Mouse (Mus musculus) limb, embryonic 13.5 days (tissue): ENCODE measurements around the gene Scarb1. TPM values are rescaled to one million over a fixed set of nuclear protein-coding genes. Genes with fewer than 3 reads are reported as not detected.

Experiments
- ATAC-seq: fragments of 200-750 bp; cut with Nextera tagmentation; 2 replicates; pipeline ENCODE4 v1.8.0; 2017; ENCODE audit warnings: low read depth, moderate number of reproducible peaks, moderate TSS enrichment; ENCODE audit not compliant: low FRiP score
- H3K27ac ChIP-seq: fragments of 300-500 bp; sonication (generic); 2 replicates; pipeline ENCODE4 v1.5.1; 2015; ENCODE audit warnings: inconsistent platforms, mild to moderate bottlenecking, moderate library complexity
- H3K27me3 ChIP-seq: fragments of 300-500 bp; sonication (generic); 2 replicates; pipeline ENCODE4 v1.6.1; 2015; ENCODE audit warnings: mild to moderate bottlenecking, inconsistent platforms
- H3K36me3 ChIP-seq: fragments of 300-500 bp; sonication (generic); 2 replicates; pipeline ENCODE4 v1.6.1; 2015; ENCODE audit warnings: inconsistent platforms, mild to moderate bottlenecking, moderate library complexity
- H3K4me1 ChIP-seq: fragments of 300-500 bp; sonication (generic); 2 replicates; pipeline ENCODE4 v1.6.1; 2015; ENCODE audit warnings: inconsistent platforms
- H3K4me2 ChIP-seq: fragments of 300-500 bp; sonication (generic); replicated peaks from 2 replicates; pipeline ENCODE4 v1.6.1; 2015; ENCODE audit warnings: inconsistent platforms, mild to moderate bottlenecking, moderate library complexity
- H3K4me3 ChIP-seq: fragments of 300-500 bp; sonication (generic); 2 replicates; pipeline ENCODE4 v1.5.1; 2015; ENCODE audit warnings: moderate library complexity, mild to moderate bottlenecking, inconsistent platforms
- H3K9ac ChIP-seq: fragments of 300-500 bp; sonication (generic); 2 replicates; pipeline ENCODE4 v1.6.1; 2015; ENCODE audit warnings: mild to moderate bottlenecking, inconsistent platforms
- H3K9me3 ChIP-seq: fragments of 300-500 bp; sonication (generic); 2 replicates; pipeline ENCODE4 v1.6.1; 2016; ENCODE audit warnings: inconsistent platforms
- WGBS: fragments of 180-500 bp; shearing (Covaris S2); methylation state at CpG from one replicate; pipeline ENCODE4 v1.1.7; 2015; 5-methylcytosine and 5-hydroxymethylcytosine counted together
- polyA plus RNA-seq: library from polyadenylated mRNA; unstranded; fragments of >200 nt; fragmentation: Nextera tagmentation; extraction: Ambion mirVana; gene quantifications from 2 replicates; pipeline ENCODE4 v1.2.1, GENCODE M21; 2015

The Scarb1 gene
- polyA plus RNA-seq, 1 experiment from 2014 or later: 44.4 TPM

DNA sequence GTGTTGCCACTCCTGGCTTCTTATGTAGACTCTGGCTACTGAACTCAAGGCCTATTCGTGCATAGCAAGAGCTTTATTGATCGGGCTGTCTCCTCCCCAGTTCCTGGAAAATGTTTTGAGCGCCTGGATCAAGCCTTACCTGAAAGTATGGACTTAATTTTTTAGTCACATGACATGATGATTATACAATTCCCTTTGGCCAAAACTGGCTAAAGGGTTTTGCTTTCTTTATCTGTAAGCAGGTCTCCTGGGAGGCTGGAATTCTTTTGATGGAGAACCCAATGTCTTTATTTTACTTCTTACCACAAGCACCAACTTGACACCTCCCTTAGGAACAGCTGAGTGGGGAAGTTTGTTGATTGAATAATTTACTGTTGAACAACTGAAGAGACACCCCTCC lies 87.4 kb downstream of the Scarb1 start:
- no peak overlapping the region for H3K4me3 ChIP-seq
- H3K9me3 ChIP-seq: no peaks in the 10 kb centered on the region; the same call in 1 of the 2 replicates
- no peak overlapping the region for H3K4me2 ChIP-seq
- ATAC-seq: no peak
- 0 out of 2 replicates have a peak, but pooled peaks cover 4% of the 10 kb centered on the region for H3K4me1 ChIP-seq
- H3K27me3 ChIP-seq: no peaks in the 10 kb centered on the region
- H3K36me3 ChIP-seq: no peaks in the 10 kb centered on the region
- no peak overlapping the region for H3K27ac ChIP-seq
- WGBS: 88% methylated on average over 3 of the region's 3 CpGs
- H3K9ac ChIP-seq: no peak overlapping the region

DNA sequence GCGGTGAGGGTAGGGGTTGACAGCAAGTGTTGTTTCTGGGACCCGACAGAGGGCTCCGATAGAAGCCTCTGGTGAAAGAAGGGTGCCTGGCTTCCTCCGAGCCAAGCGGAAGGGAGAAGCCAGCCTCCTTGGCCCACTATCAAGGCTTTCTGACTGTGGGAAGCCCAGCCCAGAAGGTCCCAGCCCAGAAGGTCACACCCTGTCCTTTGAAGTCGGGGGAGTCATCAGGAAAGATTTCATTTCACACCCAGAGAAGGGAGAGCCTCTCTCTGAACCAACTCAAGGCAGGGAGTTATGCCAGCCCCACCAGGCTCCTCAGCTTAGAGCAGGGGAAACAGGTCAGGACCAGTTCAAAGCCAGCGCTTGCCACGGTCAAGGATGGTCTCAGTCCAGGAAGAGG lies 88.2 kb downstream of the Scarb1 start:
- H3K27me3 ChIP-seq: no peaks in the 10 kb centered on the region
- no peaks in the 10 kb centered on the region for H3K36me3 ChIP-seq
- WGBS: 70% methylated on average over 8 of the region's 8 CpGs
- no peaks in the 10 kb centered on the region; the same call in 1 of the 2 replicates for H3K9me3 ChIP-seq
- H3K9ac ChIP-seq: no peak overlapping the region
- no peak for ATAC-seq
- no peak overlapping the region for H3K4me2 ChIP-seq
- no peak overlapping the region for H3K27ac ChIP-seq
- 0 out of 2 replicates have a peak, but pooled peaks cover 4% of the 10 kb centered on the region for H3K4me1 ChIP-seq
- no peak overlapping the region for H3K4me3 ChIP-seq

DNA sequence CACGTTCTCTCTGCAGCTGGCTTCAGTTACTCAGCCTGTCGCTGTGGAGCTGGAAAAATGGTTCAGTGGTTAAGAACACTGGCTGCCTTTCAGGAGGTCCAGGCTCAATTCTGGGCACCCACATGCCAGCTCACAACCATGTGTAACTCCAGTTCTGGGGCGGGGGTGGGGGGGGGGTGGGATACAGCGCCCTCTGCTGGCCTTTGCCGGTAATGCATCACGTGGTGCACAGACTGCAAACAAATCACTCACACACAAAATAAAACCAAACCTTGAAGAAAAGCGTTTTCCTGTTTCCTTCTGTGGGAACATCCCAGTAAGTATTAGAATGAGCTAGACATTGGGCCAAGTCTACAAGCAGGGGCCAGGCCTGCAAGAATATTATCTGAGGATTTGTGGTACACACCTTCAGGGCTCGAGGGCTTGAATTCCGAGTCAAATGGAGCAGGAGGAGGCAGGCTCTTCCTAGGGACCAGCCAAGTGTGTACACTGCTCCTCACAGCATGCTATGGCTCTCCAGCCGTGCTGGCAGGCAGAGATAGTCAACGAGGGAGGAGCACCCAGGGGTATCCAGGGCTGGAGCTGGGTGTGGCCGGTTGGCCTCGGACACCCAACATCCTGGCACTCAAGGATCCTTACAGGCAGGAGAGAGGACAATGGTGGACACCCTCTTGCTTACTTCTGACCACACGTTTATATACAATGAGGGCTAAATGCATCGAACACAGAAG lies 88.8 kb downstream of the Scarb1 start:
- Histone ChIP-seq H3K4me3 (no peak overlapping the region), H3K4me1 (0 out of 2 replicates have a peak, but pooled peaks cover 4% of the 10 kb centered on the region), H3K9me3 (no peaks in the 10 kb centered on the region; the same call in 1 of the 2 replicates), H3K4me2 (no peak overlapping the region), H3K27me3 (no peaks in the 10 kb centered on the region), H3K36me3 (no peaks in the 10 kb centered on the region), H3K27ac (no peak overlapping the region), H3K9ac (no peak overlapping the region)
- ATAC-seq: no peak
- 58% methylated on average over 15 of the region's 15 CpGs for WGBS

DNA sequence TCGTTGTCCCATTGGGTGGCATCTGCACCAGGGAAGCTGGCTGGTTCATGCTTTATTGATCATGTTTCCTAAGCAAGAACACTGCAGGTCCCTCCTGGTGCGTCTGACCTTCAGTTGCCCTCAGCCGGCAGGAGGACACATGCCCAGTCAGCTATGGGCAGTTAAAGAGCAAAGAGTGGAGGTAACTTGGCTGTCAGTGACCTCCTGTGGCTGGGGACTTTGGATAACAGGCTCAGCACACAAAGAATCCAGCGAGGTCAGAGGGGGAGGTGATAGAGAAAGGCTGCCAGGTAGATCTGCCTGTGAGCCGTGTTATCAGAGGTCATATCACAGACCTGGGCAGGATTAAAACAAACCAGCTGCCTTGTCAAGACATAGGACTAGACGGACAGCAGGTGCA lies 91.7 kb downstream of the Scarb1 start:
- Histone ChIP-seq H3K27ac (no peak overlapping the region), H3K36me3 (no peaks in the 10 kb centered on the region), H3K4me2 (no peak overlapping the region), H3K27me3 (no peaks in the 10 kb centered on the region), H3K9me3 (no peaks in the 10 kb centered on the region), H3K4me3 (no peak overlapping the region), H3K9ac (no peak overlapping the region), H3K4me1 (peaks cover 24% of the 10 kb centered on the region)
- WGBS: 38% methylated on average over 6 of the region's 6 CpGs
- ATAC-seq: no peak

DNA sequence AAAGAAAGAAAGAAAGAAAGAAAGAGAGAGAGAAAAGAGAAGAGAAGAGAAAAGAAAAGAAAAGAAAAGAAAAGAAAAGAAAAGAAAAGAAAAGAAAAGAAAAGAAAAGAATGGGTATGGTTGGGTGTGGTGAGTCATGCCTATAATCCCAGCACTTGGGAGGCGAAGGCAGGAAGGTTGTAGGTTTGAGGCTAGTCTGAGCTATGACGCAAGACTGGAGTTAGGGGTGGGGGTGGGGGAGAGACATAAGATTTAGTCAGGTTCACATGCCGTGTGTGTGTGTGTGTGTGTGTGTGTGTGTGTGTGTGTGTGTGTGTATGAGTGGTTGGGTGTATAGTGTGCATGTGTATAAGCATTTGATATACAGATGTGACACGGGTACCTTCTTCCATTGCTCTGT lies 94.2 kb downstream of the Scarb1 start:
- 90% methylated on average over 4 of the region's 4 CpGs for WGBS

DNA sequence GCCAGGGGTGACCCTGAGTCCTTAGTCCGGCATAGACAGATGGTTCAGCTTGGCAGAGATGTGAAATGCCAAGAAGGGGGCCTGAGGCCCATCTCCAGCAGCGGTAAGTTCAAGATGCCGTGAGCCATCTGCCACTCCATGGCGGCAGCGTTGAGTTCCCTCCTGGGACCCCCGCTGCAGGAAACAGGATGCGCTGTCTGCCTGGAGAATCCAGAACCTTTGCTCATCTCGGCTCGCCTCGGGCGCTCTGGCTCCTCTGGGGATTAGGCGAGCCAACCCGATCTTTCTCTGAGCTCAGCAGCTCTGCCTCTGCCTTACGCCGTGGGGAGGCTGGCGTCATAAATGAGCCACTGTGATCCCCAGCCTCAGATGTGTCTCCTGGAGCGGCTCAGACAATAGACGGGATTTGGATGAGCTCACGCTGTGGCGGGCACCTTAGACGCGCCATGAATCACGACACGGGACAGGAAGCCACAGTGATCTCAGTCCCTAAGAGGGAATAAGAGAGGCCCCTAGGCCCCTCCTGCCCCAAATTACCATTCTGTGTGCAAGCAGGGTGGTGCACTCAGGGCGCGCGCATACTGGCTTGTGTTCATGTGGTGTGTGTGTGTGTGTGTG lies 95.3 kb downstream of the Scarb1 start:
- no peaks in the 10 kb centered on the region for H3K9me3 ChIP-seq
- WGBS: 2% methylated on average over 27 of the region's 27 CpGs
- H3K9ac ChIP-seq: peak overlapping the region; percentile 67
- H3K27ac ChIP-seq: peak overlapping the region; percentile 52; the same call in 1 of the 2 replicates
- peak overlapping the region; percentile 71 for H3K4me2 ChIP-seq
- no peaks in the 10 kb centered on the region for H3K36me3 ChIP-seq
- peak; percentile 67 for ATAC-seq
- H3K27me3 ChIP-seq: no peaks in the 10 kb centered on the region
- peak overlapping the region; percentile 42 for H3K4me3 ChIP-seq
- H3K4me1 ChIP-seq: peaks cover 31% of the 10 kb centered on the region

More for the DNA sequence above, 94.2 kb downstream of the Scarb1 start:
- H3K4me3 ChIP-seq: no peak overlapping the region
- no peak for ATAC-seq
- H3K9me3 ChIP-seq: no peaks in the 10 kb centered on the region
- no peaks in the 10 kb centered on the region for H3K36me3 ChIP-seq
- no peak overlapping the region for H3K27ac ChIP-seq
- no peaks in the 10 kb centered on the region for H3K27me3 ChIP-seq
- peaks cover 26% of the 10 kb centered on the region for H3K4me1 ChIP-seq
- H3K9ac ChIP-seq: no peak overlapping the region
- no peak overlapping the region for H3K4me2 ChIP-seq

DNA sequence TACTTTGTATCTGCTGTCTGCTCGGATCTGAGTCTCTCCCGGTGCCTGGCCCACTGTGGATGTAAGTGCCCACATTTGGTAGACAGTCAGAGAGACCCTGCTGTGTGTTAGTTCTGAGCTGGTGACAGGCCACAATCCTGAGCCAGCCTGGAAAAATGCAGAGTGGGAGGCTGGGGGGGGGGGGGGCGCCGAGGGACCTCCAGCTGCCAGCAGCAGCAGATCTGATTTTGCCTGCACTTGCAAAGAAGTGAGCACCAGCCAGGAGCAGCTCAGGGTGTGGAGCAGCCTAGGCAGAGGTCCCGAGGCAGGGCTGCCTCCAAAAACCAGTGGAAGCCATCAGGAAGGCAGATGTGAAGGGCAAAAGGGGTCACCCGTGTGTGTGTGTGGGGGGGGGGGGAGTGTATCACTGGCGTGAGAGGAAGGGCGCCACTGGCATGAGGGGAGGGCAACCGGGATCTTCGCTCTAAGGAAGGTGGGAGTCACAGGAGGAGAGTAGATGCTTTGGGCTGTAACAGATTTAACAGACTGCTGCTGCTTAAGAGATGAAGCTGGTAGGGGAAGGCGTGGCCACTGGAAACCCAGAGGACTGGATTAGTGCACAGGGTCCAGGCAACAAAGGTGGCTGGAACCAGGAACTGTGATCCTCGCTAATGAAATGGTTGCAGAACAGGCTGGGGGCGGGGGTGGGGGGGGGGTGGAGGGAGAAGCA lies 95.9 kb downstream of the Scarb1 start:
- peak overlapping the region; percentile 61; the same call in 1 of the 2 replicates for H3K27ac ChIP-seq
- H3K4me2 ChIP-seq: peak overlapping the region; percentile 71
- WGBS: 11% methylated on average over 13 of the region's 13 CpGs
- H3K4me1 ChIP-seq: peaks cover 31% of the 10 kb centered on the region
- no peaks in the 10 kb centered on the region for H3K9me3 ChIP-seq
- H3K4me3 ChIP-seq: peak overlapping the region; percentile 42
- peak; percentile 43 for ATAC-seq
- no peaks in the 10 kb centered on the region for H3K36me3 ChIP-seq
- no peaks in the 10 kb centered on the region for H3K27me3 ChIP-seq
- H3K9ac ChIP-seq: peak overlapping the region; percentile 19; the same call in 1 of the 2 replicates

DNA sequence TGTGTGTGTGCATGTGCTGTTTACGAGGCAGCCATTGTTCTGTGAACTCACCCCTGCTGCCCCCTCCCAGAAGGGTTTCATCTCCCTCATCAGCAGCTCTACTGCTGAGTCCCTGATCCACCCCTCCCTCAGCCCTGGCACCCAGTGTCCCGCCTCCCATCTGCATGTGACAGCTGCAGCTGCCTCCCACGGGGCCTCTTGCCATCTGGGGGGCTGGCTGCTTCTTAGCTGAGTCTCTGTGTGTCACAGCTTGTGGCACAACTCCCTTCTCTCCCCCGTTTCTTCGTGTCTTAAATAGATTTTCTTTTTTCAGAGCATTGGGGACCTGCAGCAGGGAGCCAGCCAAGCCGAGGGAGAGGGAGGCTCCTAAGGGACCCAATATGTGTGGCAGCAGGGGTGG lies 97.0 kb downstream of the Scarb1 start:
- Histone ChIP-seq H3K4me3 (no peak overlapping the region), H3K4me1 (peaks cover 31% of the 10 kb centered on the region), H3K27ac (no peak overlapping the region), H3K4me2 (no peak overlapping the region), H3K9me3 (no peaks in the 10 kb centered on the region), H3K36me3 (no peaks in the 10 kb centered on the region), H3K9ac (no peak overlapping the region), H3K27me3 (no peaks in the 10 kb centered on the region)
- no peak for ATAC-seq
- 49% methylated on average over 6 of the region's 6 CpGs for WGBS

DNA sequence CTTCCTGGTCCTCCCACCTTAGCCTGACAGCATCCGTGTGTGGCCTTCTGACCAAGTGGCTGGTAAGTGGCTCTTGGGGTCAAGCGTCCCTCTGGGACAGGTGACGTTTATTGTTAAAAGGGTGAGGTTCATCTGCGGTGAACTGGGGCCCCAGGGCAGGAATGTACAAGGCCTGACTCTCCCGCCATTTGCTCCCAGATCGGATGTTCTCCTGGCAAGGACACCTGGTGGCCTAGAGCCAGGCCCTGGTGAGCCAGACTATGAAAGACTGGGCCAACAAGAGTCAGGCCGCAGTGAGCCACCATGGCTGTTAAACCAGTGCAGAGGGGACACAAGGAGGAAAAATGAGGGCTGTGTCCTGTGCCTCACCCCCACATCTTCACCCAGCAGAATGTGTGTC lies 98.8 kb downstream of the Scarb1 start:
- H3K27me3 ChIP-seq: no peaks in the 10 kb centered on the region
- no peak overlapping the region for H3K4me3 ChIP-seq
- H3K9ac ChIP-seq: 0 out of 2 replicates have a peak overlapping the region, but pooled peaks have one; percentile 20
- WGBS: 42% methylated on average over 7 of the region's 7 CpGs
- no peak overlapping the region for H3K4me2 ChIP-seq
- no peak for ATAC-seq
- H3K9me3 ChIP-seq: no peaks in the 10 kb centered on the region
- no peaks in the 10 kb centered on the region for H3K36me3 ChIP-seq
- H3K4me1 ChIP-seq: peaks cover 31% of the 10 kb centered on the region
- H3K27ac ChIP-seq: no peak overlapping the region

DNA sequence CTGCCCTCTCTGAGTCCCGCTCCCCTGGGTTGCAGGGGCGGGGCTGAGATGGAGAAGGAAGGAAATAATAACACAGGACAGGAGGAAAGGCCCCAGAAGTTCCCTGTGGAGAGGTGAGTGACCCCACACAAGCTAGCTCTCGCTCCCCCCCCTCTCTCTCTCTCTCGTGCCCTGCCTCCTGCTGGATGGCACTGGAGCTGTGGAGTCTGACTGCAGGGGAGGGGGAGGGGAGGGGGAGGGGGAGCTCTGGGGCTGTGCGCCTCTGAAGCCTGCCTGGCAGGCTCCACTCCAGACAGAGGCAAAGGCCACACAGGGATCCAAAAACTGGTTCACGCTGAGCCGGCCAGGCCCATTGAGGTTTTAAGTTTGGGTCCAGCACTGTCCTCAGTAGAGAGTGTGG lies 99.3 kb downstream of the Scarb1 start:
- no peak overlapping the region for H3K27ac ChIP-seq
- 0 out of 2 replicates have a peak overlapping the region, but pooled peaks have one; percentile 20 for H3K9ac ChIP-seq
- no peak overlapping the region for H3K4me2 ChIP-seq
- H3K36me3 ChIP-seq: no peaks in the 10 kb centered on the region
- H3K27me3 ChIP-seq: no peaks in the 10 kb centered on the region
- 20% methylated on average over 6 of the region's 7 CpGs for WGBS
- no peak overlapping the region for H3K4me3 ChIP-seq
- no peaks in the 10 kb centered on the region for H3K9me3 ChIP-seq
- peaks cover 31% of the 10 kb centered on the region for H3K4me1 ChIP-seq
- ATAC-seq: no peak

DNA sequence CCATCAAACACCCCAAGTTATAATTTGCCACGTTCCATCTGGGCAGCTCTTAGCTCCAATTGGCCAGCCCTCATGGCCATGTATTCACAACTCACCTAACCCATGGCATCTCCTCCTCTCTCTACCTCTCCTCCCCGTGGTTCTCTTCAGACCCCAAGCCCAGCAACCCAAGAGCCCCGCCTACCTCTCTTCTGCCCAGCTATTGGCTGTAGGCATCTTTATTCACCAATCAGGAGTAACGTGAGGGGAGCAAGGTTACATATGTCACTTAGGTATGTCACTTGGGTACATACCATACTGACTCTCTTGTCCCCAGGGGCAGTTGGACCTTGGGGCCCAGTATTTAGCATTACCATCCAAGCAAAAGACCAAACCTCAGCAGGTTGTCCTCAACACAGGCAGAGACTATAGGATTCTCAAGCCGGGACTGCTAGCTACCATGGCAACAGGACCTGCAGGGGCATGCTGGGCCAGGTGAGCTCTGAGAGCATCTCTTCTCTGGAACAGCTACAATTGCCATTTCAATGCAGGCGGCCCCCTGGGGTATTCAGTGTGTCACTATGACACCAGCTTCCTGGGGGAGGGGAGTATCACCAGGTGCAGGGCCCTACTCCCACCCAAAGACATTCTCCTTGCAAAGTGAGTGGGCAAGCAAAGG lies 100.6 kb downstream of the Scarb1 start:
- WGBS: 21% methylated on average over 6 of the region's 6 CpGs
- Histone ChIP-seq H3K4me1 (peaks cover 28% of the 10 kb centered on the region), H3K9me3 (no peaks in the 10 kb centered on the region), H3K27ac (no peak overlapping the region), H3K27me3 (no peaks in the 10 kb centered on the region), H3K4me3 (no peak overlapping the region), H3K4me2 (no peak overlapping the region), H3K9ac (no peak overlapping the region), H3K36me3 (no peaks in the 10 kb centered on the region)
- no peak for ATAC-seq
